Mouse (Mus musculus) C2C12 (cell line): ENCODE results near the gene Cacna2d1.

Source experiments
- CEBPB ChIP-seq: IDR thresholded peaks from one replicate; pipeline ENCODE4 v1.6.1; 2011; ENCODE audit warnings: low read depth, mild to moderate bottlenecking, control low read depth, moderate library complexity
- CTCF ChIP-seq: IDR thresholded peaks from one replicate; pipeline ENCODE4 v1.5.1; 2011; ENCODE audit not compliant: control insufficient read depth, insufficient read depth, insufficient read length
- MAX ChIP-seq: IDR thresholded peaks from one replicate; pipeline ENCODE4 v1.6.1; 2011; ENCODE audit warnings: mild to moderate bottlenecking, control low read depth
- MYOG ChIP-seq: IDR thresholded peaks from one replicate; pipeline ENCODE4 v1.6.1; 2011; ENCODE audit not compliant: control insufficient read depth, insufficient read length; ENCODE audit errors: extremely low read depth

DNA sequence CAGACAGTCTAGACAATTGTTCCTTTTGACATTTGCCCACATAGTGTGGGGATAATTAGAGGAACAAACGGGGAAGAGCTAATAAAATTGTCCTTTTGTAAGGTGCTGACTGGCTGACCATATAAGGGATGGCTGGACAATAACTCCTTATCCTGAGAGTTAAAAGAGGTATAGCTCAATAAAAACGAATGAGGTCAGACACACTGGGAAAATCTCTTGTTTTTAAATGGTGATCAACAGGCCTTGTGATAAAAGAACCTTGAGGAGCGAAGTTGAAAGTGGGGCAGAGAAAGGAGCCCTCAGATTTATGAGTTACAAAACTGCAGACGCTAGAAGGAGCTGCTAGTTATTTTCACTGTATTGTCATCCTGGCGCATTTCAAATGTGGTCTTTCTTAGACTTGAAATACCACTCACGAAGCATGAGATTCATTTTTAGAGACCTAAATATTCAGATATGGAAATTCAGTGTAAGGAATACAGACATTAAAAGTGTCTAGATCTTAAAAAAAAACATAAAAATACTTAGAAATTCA lies 6.8 kb downstream of the Cacna2d1 start:
- TF ChIP-seq CEBPB (no peak), CTCF (no peak), MYOG (no peak), MAX (no peak)
